Mouse (Mus musculus) lung, postnatal 0 days (tissue): ENCODE measurements around the gene Nudt15.

Experiments used
- CTCF ChIP-seq: IDR thresholded peaks from 2 replicates; pipeline ENCODE4 v1.5.1; 2016; ENCODE audit warnings: antibody characterized with exemption, mild to moderate bottlenecking
- EP300 ChIP-seq: IDR thresholded peaks from 2 replicates; pipeline ENCODE4 v1.6.1; 2016; ENCODE audit warnings: antibody characterized with exemption, mild to moderate bottlenecking, control low read depth

DNA sequence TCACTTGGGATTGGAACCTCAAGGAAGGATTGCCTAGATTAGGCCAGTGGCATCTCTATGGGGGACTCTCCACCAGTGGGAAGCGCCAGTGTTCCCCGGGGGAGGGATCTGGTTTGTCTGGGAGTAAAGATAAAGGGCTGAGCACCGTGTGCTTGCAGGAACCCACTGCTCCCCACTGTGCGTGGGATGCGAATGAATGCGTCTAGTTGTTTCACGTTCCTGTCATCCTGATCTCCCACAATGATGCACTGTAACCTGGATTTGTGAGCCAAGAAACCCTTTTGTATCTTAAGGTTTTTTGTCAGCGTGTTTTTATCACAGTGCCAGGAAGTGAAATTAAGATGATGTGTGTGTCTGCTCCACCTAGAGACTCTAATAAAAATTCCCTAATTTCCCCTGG, 2.7 kb upstream of the Nudt15 start:
- TF ChIP-seq EP300 (no peak), CTCF (no peak)
